Mouse (Mus musculus) liver, embryonic 15.5 days (tissue): Measurements from ENCODE around the gene Gimap4. TPM values are rescaled to one million over a fixed set of nuclear protein-coding genes. Genes with fewer than 3 reads are reported as not detected.

Experiments used
- ATAC-seq: fragments of 200-750 bp; cut with Nextera tagmentation; 2 replicates; pipeline ENCODE4 v1.8.0; 2017; ENCODE audit warnings: moderate number of reproducible peaks, mild to moderate bottlenecking, moderate library complexity; ENCODE audit not compliant: insufficient read depth
- H3K27ac ChIP-seq: fragments of 300-500 bp; sonication (generic); replicated peaks from 2 replicates; pipeline ENCODE4 v1.5.1; 2015; ENCODE audit warnings: mild to moderate bottlenecking, inconsistent platforms
- H3K27me3 ChIP-seq: fragments of 300-500 bp; sonication (generic); 2 replicates; pipeline ENCODE4 v1.6.1; 2015; ENCODE audit warnings: mild to moderate bottlenecking, inconsistent platforms
- H3K36me3 ChIP-seq: fragments of 300-500 bp; sonication (generic); replicated peaks from 2 replicates; pipeline ENCODE4 v1.6.1; 2015; ENCODE audit warnings: moderate library complexity, mild to moderate bottlenecking, inconsistent platforms
- H3K4me1 ChIP-seq: fragments of 300-500 bp; sonication (generic); replicated peaks from 2 replicates; pipeline ENCODE4 v1.6.1; 2015; ENCODE audit warnings: inconsistent platforms
- H3K4me2 ChIP-seq: fragments of 300-500 bp; sonication (generic); 2 replicates; pipeline ENCODE4 v1.6.1; 2015; ENCODE audit warnings: moderate library complexity, mild to moderate bottlenecking, inconsistent platforms
- H3K4me3 ChIP-seq: fragments of 300-500 bp; sonication (generic); replicated peaks from 2 replicates; pipeline ENCODE4 v1.5.1; 2015; ENCODE audit warnings: mild to moderate bottlenecking, inconsistent platforms
- H3K9ac ChIP-seq: fragments of 300-500 bp; sonication (generic); 2 replicates; pipeline ENCODE4 v1.6.1; 2015; ENCODE audit warnings: moderate library complexity, mild to moderate bottlenecking, inconsistent platforms
- H3K9me3 ChIP-seq: fragments of 300-500 bp; sonication (generic); replicated peaks from 2 replicates; pipeline ENCODE4 v1.6.1; 2016; ENCODE audit warnings: inconsistent platforms
- WGBS: fragments of 180-500 bp; shearing (Covaris S2); methylation state at CpG from one replicate; pipeline ENCODE4 v1.1.7; 2015; ENCODE audit warnings: mixed read lengths; ENCODE audit not compliant: insufficient replicate concordance; 5-methylcytosine and 5-hydroxymethylcytosine counted together
- polyA plus RNA-seq: library from polyadenylated mRNA; unstranded; fragments of >200 nt; fragmentation: Nextera tagmentation; extraction: Ambion mirVana; gene quantifications from 2 replicates; pipeline ENCODE4 v1.2.1, GENCODE M21; 2015

Gimap4 gene
- polyA plus RNA-seq, 1 experiment from 2014 or later = 10.3 TPM

DNA sequence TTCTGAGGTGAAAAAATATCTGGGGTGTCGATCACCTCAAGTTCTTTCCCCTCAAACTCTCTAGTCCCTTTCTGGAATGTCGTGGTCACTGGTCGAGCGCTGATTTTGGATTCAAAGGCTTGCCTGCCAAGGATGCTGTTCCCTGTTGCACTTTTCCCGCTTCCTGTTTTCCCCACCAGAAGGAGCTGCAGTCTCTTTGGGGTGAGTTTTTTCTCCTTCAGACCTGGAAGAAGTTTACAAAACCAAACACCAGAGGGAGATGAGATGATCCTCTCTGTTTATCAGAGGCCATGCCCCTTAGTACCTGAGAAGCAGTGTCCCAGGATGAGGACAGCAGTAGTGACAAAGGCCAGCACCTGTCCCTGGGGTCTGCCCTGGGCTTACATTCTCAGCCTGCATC lies 18.3 kb downstream of the Gimap4 start:
- H3K4me2 ChIP-seq = no peak overlapping the region
- no peaks in the 10 kb centered on the region for H3K9me3 ChIP-seq
- H3K27me3 ChIP-seq = no peaks in the 10 kb centered on the region
- no peak overlapping the region for H3K9ac ChIP-seq
- 71% methylated on average over 5 of the region's 5 CpGs for WGBS
- no peak overlapping the region for H3K27ac ChIP-seq
- H3K36me3 ChIP-seq = no peaks in the 10 kb centered on the region
- no peaks in the 10 kb centered on the region for H3K4me1 ChIP-seq
- no peak for ATAC-seq
- no peak overlapping the region for H3K4me3 ChIP-seq

- no peak for ATAC-seq
- no peaks in the 10 kb centered on the region for H3K36me3 ChIP-seq
- H3K9me3 ChIP-seq = no peaks in the 10 kb centered on the region
- H3K27ac ChIP-seq = no peak overlapping the region
- no peak overlapping the region for H3K9ac ChIP-seq
- no peaks in the 10 kb centered on the region for H3K27me3 ChIP-seq
- H3K4me2 ChIP-seq = no peak overlapping the region
- H3K4me1 ChIP-seq = no peaks in the 10 kb centered on the region
- no peak overlapping the region for H3K4me3 ChIP-seq
Observed at GRCm38 (mm10) chr6:48704146-48704545, 19.8 kb downstream of the Gimap4 start.

DNA sequence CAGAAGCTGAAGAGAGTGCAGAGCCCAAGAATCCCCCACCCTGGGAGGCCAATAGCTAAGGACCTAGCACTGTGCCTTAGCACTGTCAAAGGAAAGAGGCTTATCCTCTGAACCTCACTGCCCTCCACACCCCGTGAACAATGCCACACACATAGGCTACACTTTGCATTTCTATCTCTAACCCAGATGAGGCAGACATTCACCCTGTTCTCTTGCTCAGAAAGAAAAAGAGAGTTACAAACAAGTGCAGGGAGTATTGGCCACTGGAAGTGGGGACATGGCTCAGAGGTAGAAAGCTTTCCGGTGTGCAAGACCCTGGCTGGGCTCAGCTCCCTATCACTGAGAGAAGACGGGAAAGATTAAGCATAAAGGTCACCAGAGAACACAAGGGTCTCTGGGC lies 21.8 kb downstream of the Gimap4 start:
- Histone ChIP-seq H3K36me3 (no peaks in the 10 kb centered on the region), H3K9ac (no peak overlapping the region), H3K27ac (no peak overlapping the region), H3K4me3 (no peak overlapping the region), H3K4me1 (no peaks in the 10 kb centered on the region), H3K9me3 (no peaks in the 10 kb centered on the region), H3K4me2 (no peak overlapping the region), H3K27me3 (no peaks in the 10 kb centered on the region)
- WGBS = 26% methylated on average over 3 of the region's 3 CpGs
- no peak for ATAC-seq

GRCm38 (mm10) chr6:48718455-48718854 lies 34.1 kb downstream of the Gimap4 start, which contains the start of the genes Gm28053 and Gimap7:
Gene Gm28053 (plus strand): TSS chr6:48718607.
Gene Gimap7 (plus strand): TSS chr6:48718621.
- Histone ChIP-seq H3K36me3 (no peaks in the 10 kb centered on the region), H3K4me2 (no peak within 1 kb of the TSS), H3K4me1 (no peaks in the 10 kb centered on the region), H3K27me3 (no peaks in the 10 kb centered on the region), H3K9ac (no peak within 1 kb of the TSS), H3K4me3 (no peak within 1 kb of the TSS), H3K9me3 (no peaks in the 10 kb centered on the region), H3K27ac (no peak within 1 kb of the TSS)
- 37% methylated on average over 2 of the region's 2 CpGs for WGBS
- ATAC-seq = no peak

DNA sequence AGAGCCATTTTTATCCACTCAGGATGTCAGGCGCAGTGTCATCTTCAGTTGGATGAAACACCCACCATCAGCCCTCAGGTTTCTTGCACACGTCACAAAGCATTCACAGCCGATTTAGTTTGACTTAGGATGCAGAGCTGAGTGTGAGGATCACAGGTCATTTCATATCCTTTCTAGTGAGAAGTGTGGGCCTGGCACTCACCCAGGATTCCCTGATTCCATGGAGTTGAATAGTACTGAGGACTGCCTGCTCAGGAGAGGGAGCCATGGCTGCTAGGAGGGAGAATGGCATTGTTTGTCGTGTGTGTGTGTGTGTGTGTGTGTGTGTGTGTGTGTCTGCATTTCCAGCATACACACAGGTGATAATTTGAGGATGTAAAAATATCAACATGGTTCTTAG lies 36.0 kb downstream of the Gimap4 start:
- Histone ChIP-seq H3K27ac (no peak overlapping the region), H3K4me3 (no peak overlapping the region), H3K9ac (no peak overlapping the region), H3K4me2 (no peak overlapping the region), H3K36me3 (no peaks in the 10 kb centered on the region), H3K4me1 (no peaks in the 10 kb centered on the region), H3K27me3 (no peaks in the 10 kb centered on the region), H3K9me3 (no peaks in the 10 kb centered on the region)
- WGBS = 66% methylated on average over 4 of the region's 4 CpGs
- ATAC-seq = no peak

GRCm38 (mm10) chr6:48723468-48723867 lies 39.1 kb downstream of the Gimap4 start:
- no peak overlapping the region for H3K4me2 ChIP-seq
- no peak for ATAC-seq
- H3K9me3 ChIP-seq = no peaks in the 10 kb centered on the region
- H3K4me3 ChIP-seq = no peak overlapping the region
- H3K9ac ChIP-seq = no peak overlapping the region
- 48% methylated on average over 8 of the region's 8 CpGs for WGBS
- no peak overlapping the region for H3K27ac ChIP-seq
- H3K36me3 ChIP-seq = no peaks in the 10 kb centered on the region
- no peaks in the 10 kb centered on the region for H3K27me3 ChIP-seq
- H3K4me1 ChIP-seq = no peaks in the 10 kb centered on the region

DNA sequence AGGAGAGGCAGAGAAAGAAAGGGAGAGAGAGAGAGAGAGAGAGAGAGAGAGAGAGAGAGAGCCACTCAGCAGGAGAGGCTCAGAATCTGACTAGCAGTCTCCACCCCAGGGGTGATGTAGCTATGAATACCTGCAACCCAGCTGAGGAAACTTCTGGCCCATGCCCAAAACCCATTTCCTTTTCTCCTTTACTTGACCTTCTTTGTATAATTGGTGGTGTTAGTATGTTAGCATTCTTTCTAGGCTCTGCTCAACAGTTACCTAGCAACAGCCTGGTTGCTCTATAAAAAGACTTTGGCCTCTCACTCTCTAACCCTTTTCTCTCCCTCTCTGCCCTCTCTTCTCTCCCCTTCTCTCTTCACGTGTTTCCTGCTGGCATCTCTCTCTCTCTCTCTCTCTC lies 41.1 kb downstream of the Gimap4 start:
- ATAC-seq = no peak
- H3K4me1 ChIP-seq = no peaks in the 10 kb centered on the region
- H3K27ac ChIP-seq = no peak overlapping the region
- H3K4me2 ChIP-seq = no peak overlapping the region
- no peaks in the 10 kb centered on the region for H3K36me3 ChIP-seq
- H3K9ac ChIP-seq = no peak overlapping the region
- 9% methylated on average over 1 of the region's 1 CpGs for WGBS
- H3K27me3 ChIP-seq = no peaks in the 10 kb centered on the region
- H3K4me3 ChIP-seq = no peak overlapping the region
- H3K9me3 ChIP-seq = no peaks in the 10 kb centered on the region

DNA sequence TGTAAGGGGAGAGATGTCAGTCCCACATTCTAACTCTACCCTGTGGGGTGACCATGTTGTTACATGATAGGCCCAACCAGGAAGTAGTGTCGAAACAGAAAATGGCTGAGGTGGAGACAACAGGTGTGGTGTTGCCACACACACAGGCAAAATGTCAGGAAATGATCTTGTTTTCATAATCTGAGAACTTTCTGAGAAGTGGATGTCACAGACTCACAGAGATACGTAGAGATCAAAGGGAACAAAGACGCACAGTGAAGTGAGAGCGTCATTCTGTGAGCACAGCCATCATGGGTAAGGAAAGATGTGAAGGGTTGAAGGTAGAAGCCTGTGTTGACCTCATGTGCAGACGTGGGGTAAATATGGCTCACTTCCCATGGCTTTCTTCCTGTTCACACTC lies 43.4 kb downstream of the Gimap4 start:
- WGBS = 61% methylated on average over 5 of the region's 5 CpGs
- H3K27ac ChIP-seq = no peak overlapping the region

DNA sequence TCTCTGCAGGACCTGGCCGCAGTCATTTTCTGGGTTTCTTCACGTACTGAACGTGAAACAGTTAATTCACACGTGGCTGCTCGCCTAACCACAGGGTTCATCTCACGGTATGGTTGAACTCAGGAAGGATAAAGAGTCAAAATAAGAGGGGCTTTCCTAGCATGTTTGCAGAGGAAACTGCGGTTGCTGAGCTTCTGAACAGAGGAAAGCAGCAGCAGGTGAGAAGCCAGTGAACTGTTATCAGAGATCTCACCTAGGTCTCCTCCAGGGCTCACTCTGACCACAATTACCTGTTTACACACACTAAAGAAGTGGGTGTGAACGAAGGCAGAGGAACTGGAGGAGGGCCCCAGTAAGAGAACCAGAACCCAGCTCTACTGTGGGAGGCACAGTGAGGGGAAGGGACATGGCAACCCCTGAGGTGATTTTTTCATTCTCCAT lies 48.5 kb downstream of the Gimap4 start:
- Histone ChIP-seq H3K4me2 (no peak overlapping the region), H3K27me3 (no peaks in the 10 kb centered on the region), H3K9me3 (no peaks in the 10 kb centered on the region), H3K4me3 (no peak overlapping the region), H3K4me1 (no peaks in the 10 kb centered on the region), H3K27ac (no peak overlapping the region), H3K36me3 (no peaks in the 10 kb centered on the region), H3K9ac (no peak overlapping the region)
- WGBS = 9% methylated on average over 8 of the region's 8 CpGs
- ATAC-seq = no peak

More for the DNA sequence above, 43.4 kb downstream of the Gimap4 start:
- no peaks in the 10 kb centered on the region for H3K4me1 ChIP-seq
- no peaks in the 10 kb centered on the region for H3K36me3 ChIP-seq
- no peak overlapping the region for H3K4me3 ChIP-seq
- H3K4me2 ChIP-seq = no peak overlapping the region
- no peak overlapping the region for H3K9ac ChIP-seq
- H3K27me3 ChIP-seq = no peaks in the 10 kb centered on the region
- H3K9me3 ChIP-seq = no peaks in the 10 kb centered on the region
- ATAC-seq = no peak

DNA sequence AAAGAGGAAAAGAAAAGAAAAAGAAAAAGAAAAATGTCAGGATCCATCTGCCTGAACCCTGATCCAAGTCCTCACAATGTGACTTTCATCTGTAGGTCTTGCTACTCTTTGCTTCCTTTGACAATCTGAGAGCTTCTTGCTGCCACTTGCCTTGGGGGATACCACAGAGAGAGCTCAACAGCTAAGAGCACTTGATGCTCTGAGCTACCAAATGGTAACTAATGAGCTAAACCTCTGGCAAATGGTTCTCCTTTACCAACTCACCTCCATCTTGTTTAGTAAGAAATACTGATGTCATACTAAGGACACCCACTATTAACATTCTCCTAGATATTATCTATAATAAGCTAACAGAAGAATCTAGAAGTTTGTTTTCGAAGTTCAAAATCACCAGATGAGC lies 49.3 kb downstream of the Gimap4 start:
- H3K36me3 ChIP-seq = no peaks in the 10 kb centered on the region
- no peak overlapping the region for H3K4me3 ChIP-seq
- no peaks in the 10 kb centered on the region for H3K27me3 ChIP-seq
- H3K4me2 ChIP-seq = no peak overlapping the region
- no peaks in the 10 kb centered on the region for H3K9me3 ChIP-seq
- no peak overlapping the region for H3K9ac ChIP-seq
- no peak overlapping the region for H3K27ac ChIP-seq
- no peak for ATAC-seq
- no peaks in the 10 kb centered on the region for H3K4me1 ChIP-seq
- WGBS = 60% methylated on average over 1 of the region's 1 CpGs

DNA sequence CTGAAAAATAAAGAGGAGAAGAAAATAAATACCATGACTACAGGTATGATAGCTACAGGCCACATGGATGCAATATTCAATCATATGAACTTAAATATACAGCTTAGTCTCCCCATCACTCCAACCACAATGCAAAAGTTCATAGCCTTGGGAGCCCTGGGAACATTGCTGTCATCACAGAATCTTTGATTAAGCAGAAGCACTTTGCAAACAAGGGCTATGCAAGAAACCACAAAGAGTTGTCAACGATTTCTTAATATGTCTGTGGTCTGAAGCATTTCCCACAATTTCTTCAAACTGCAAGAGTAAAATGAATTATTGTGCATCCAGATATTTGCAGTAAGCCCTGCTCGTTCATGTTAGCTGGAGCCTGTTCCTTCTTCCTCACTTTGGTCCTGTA lies 52.7 kb downstream of the Gimap4 start:
- Histone ChIP-seq H3K36me3 (no peaks in the 10 kb centered on the region), H3K4me3 (no peak overlapping the region)
- ATAC-seq = no peak

DNA sequence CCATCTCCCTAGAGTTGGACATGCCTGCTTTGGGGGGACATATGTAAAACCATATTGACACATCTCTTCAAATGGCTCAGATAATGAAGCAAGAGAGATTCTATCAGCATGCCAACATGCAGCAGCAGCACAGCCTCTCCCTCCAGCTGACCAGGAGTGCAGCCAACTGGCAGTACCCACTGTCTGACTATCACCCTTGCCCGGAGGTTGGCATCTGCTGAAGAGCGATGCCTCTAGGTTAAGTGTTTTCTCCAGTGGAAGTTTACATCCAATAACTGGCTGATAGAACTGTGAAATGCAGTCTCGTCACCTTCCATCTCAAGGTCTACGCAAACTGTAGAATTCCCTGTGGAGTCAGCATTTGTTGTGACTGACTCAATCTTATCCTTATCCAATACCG lies 53.3 kb downstream of the Gimap4 start:
- Histone ChIP-seq H3K4me1 (peaks cover 18% of the 10 kb centered on the region), H3K4me2 (no peak overlapping the region), H3K27ac (no peak overlapping the region), H3K9me3 (no peaks in the 10 kb centered on the region), H3K4me3 (no peak overlapping the region), H3K9ac (no peak overlapping the region), H3K27me3 (0 out of 2 replicates have a peak, but pooled peaks cover 3% of the 10 kb centered on the region), H3K36me3 (no peaks in the 10 kb centered on the region)
- 65% methylated on average over 5 of the region's 5 CpGs for WGBS
- ATAC-seq = no peak

More for the DNA sequence above, 52.7 kb downstream of the Gimap4 start:
- Histone ChIP-seq H3K4me1 (peaks cover 13% of the 10 kb centered on the region), H3K4me2 (no peak overlapping the region), H3K27me3 (0 out of 2 replicates have a peak, but pooled peaks cover 3% of the 10 kb centered on the region), H3K27ac (no peak overlapping the region), H3K9me3 (no peaks in the 10 kb centered on the region), H3K9ac (no peak overlapping the region)
- 23% methylated on average over 2 of the region's 2 CpGs for WGBS
